Mouse (Mus musculus): ENCODE results near the gene Gstt4. TPM values are rescaled to one million over a fixed set of nuclear protein-coding genes. Genes with fewer than 3 reads are reported as not detected.
"Not testable (repeated sequence)": the region's sequence is repeated elsewhere in the genome, so short reads cannot be mapped to it uniquely, and the experiment has no call there.

The Gstt4 gene
- polyA plus RNA-seq, 1 experiment from 2014 or later: not detected

DNA sequence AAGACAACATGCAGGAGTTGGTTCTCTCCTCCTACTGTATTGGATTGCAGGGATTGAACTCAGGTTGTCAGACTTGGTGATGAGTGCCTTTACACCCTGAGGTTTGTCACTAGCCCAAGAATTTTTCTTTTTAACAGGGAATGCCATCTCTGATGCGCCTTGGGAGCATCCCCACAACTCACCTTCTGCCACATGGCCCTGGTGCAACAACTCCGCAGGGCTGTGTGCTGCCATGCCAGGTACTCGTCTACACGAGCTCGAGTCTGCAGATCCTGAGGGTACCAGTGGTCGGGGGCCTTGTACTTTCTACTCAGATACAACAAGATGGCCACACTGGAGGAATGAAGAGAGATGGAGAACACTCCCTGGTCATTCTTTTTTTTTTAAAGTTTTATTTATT lies 45.8 kb downstream of the Gstt4 start:
- 82% methylated on average over 6 of the region's 6 CpGs for WGBS (ENCODE audit: insufficient replicate concordance)
- H3K9me3 ChIP-seq (ENCODE audit: low read length): no peaks in the 10 kb centered on the region
- H3K27me3 ChIP-seq (ENCODE audit: insufficient read depth, low read length): peaks cover 7% of the 10 kb centered on the region; the same call in 1 of the 2 replicates
- no peak overlapping the region for H3K4me2 ChIP-seq (ENCODE audit: low read depth, low read length)
- no peak overlapping the region for H3K27ac ChIP-seq (ENCODE audit: low read depth)
- DNase-seq (no peak), ATAC-seq (no peak)
- peaks cover 10% of the 10 kb centered on the region for H3K4me1 ChIP-seq (ENCODE audit: insufficient read depth)
- no peaks in the 10 kb centered on the region for H3K36me3 ChIP-seq (replicated peaks; ENCODE audit: insufficient read depth, low read length)
- no peak overlapping the region for H3K9ac ChIP-seq (replicated peaks)
- TF ChIP-seq CTCF (IDR thresholded peaks at IDR 0.05; ENCODE audit: low read depth) (no peak), EP300 (IDR thresholded peaks at IDR 0.05; ENCODE audit: low read depth) (no peak)
- no peak overlapping the region for H3K4me3 ChIP-seq (ENCODE audit: low read depth, low read length)

DNA sequence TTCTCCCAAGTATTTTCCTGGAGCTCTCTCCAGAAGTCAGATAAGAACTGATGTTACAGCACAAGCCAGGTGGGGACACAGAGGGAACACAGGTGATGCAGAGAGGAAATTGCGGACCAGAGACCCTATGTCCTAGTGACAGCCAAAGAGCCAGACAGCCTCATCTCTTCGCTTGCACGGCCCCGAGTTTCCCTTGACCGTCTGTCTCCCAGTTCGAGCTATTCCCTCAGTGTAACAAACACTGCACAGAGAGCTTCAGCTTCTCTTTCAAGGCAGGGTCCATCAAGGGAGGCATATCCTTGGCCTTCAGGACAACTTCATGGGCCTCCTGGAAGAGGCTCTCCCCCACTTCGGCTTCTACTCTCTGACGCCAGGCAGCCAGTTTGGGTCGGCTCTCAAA lies 47.8 kb downstream of the Gstt4 start:
- no peak overlapping the region for H3K9ac ChIP-seq (replicated peaks)
- H3K9me3 ChIP-seq (ENCODE audit: low read length): no peaks in the 10 kb centered on the region
- H3K27me3 ChIP-seq (ENCODE audit: insufficient read depth, low read length): peaks cover 3% of the 10 kb centered on the region; the same call in 1 of the 2 replicates
- no peaks in the 10 kb centered on the region; the same call in 1 of the 2 replicates for H3K36me3 ChIP-seq (replicated peaks; ENCODE audit: insufficient read depth, low read length)
- H3K4me1 ChIP-seq (ENCODE audit: insufficient read depth): peaks cover 9% of the 10 kb centered on the region
- TF ChIP-seq CTCF (IDR thresholded peaks at IDR 0.05; ENCODE audit: low read depth): no peak
- no peak for TF ChIP-seq EP300 (IDR thresholded peaks at IDR 0.05; ENCODE audit: low read depth)
- H3K27ac ChIP-seq (ENCODE audit: low read depth): no peak overlapping the region
- no peak overlapping the region for H3K4me2 ChIP-seq (ENCODE audit: low read depth, low read length)
- ATAC-seq: no peak
- WGBS (ENCODE audit: insufficient replicate concordance): 82% methylated on average over 9 of the region's 9 CpGs
- no peak overlapping the region for H3K4me3 ChIP-seq (ENCODE audit: low read depth, low read length)
- no peak for DNase-seq

DNA sequence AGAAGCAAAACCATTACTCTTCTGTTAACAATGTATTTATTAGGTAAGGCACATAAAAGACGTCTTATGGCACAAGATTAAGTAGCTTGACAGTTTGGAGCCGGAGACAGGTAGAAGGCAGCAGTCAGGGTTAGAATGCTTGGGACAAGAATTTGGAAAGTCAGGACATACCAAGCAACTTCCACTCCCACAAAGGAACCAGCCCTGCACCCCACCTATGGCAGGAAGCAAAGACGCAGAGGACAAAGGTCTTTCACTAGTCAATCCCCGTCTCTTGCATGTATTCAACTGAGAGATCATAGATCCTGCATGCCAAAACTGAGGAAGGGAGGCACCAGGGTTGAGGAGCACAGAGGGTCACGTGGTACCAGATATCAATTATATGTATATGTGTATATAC lies 48.2 kb downstream of the Gstt4 start:
- no peak overlapping the region for H3K9ac ChIP-seq (replicated peaks)
- 80% methylated on average over 5 of the region's 5 CpGs for WGBS (ENCODE audit: insufficient replicate concordance)
- no peaks in the 10 kb centered on the region; the same call in 1 of the 2 replicates for H3K36me3 ChIP-seq (replicated peaks; ENCODE audit: insufficient read depth, low read length)
- H3K4me1 ChIP-seq (ENCODE audit: insufficient read depth): peaks cover 9% of the 10 kb centered on the region
- no peak for DNase-seq
- H3K4me3 ChIP-seq (ENCODE audit: low read depth, low read length): no peak overlapping the region
- no peaks in the 10 kb centered on the region for H3K27me3 ChIP-seq (ENCODE audit: insufficient read depth, low read length)
- TF ChIP-seq CTCF (IDR thresholded peaks at IDR 0.05; ENCODE audit: low read depth) (no peak), EP300 (IDR thresholded peaks at IDR 0.05; ENCODE audit: low read depth) (no peak)
- peak overlapping the region; percentile 46 for H3K27ac ChIP-seq (ENCODE audit: low read depth)
- no peak overlapping the region for H3K4me2 ChIP-seq (ENCODE audit: low read depth, low read length)
- no peaks in the 10 kb centered on the region for H3K9me3 ChIP-seq (ENCODE audit: low read length)
- no peak for ATAC-seq

DNA sequence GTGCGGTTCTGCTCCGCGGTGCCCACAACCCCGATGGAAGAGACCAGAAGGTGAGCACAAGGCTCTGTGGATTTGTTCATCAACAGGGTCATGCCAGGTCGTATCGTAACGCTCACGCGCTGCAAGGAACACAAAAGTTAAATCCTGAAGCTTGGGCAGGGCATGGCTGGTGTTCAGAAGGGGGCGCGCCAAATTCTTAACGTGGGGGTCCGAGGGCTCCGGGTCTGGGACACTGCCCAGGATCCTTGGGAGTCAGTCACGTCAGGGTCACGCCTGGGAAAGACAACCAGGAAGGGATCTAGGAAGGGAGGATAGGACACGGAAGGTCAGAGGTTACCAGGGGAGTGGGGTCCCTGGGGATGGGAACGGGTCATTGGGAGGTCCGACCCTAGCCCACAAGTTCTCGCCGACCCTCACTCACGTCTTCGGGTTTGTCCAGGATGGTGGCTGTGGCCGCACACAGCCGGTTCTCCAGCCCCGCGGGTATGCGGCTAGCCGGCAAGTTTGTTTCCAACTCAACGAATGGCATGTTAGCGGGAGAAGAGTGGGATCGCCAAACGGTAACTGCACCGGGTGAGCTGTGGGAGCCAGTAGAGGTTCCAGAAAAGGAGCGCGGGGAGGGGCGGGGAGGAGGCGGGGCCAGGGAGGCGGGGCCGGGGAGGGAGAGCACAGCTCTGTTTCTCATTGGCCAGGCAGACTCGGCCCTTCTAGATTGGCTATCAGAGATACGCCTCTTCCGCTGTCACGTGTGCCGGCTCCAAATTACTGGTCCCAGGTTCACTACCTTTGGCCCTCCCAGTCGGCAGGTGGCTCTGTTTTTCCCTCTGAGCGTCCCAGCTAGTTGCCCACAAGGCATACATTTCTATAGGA lies 49.3 kb downstream of the Gstt4 start, which contains the start of gene Ddt:
Ddt (minus strand) TSS at position 620 of the 870 bp plus-strand sequence.
- TF ChIP-seq CTCF (IDR thresholded peaks at IDR 0.05; ENCODE audit: low read depth): peak; percentile 48
- TF ChIP-seq EP300 (IDR thresholded peaks at IDR 0.05; ENCODE audit: low read depth): peak; percentile 50

DNA sequence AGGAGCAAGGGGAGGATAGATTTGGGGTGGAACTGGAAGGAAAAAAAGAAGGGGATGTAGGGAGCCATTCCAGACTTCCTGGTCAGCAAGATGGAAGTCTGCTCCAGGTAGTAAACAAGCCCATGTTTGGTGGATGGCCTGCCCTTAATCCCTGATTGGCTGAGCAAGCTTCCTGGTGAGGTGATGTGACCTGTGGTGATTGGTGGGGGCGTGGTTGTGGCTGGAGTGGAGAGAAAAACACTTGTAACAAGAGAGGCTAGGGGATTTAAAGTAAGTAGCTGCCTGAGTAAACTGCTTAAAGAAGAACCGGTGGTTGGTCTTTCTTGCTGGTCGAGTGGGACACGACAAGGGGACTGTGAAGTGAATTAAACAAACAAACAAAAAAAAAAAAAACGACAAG lies 54.6 kb downstream of the Gstt4 start:
- not testable (repeated sequence) for H3K9me3 ChIP-seq (ENCODE audit: low read length); H3K4me3 ChIP-seq (ENCODE audit: low read depth, low read length); H3K27me3 ChIP-seq (ENCODE audit: insufficient read depth, low read length); H3K9ac ChIP-seq (replicated peaks); DNase-seq; ATAC-seq; H3K4me2 ChIP-seq (ENCODE audit: low read depth, low read length); H3K36me3 ChIP-seq (replicated peaks; ENCODE audit: insufficient read depth, low read length); H3K27ac ChIP-seq (ENCODE audit: low read depth)
- 38% methylated on average over 5 of the region's 5 CpGs for WGBS (ENCODE audit: insufficient replicate concordance)
- peaks cover 16% of the 10 kb centered on the region for H3K4me1 ChIP-seq (ENCODE audit: insufficient read depth)

More for the DNA sequence above, 49.3 kb downstream of the Gstt4 start, which contains the start of gene Ddt:
- Histone ChIP-seq H3K4me2 (ENCODE audit: low read depth, low read length) (peak within 1 kb of the TSS; percentile 83), H3K27ac (ENCODE audit: low read depth) (peak within 1 kb of the TSS; percentile 87), H3K4me1 (ENCODE audit: insufficient read depth) (peaks cover 9% of the 10 kb centered on the region), H3K4me3 (ENCODE audit: low read depth, low read length) (peak within 1 kb of the TSS; percentile 57), H3K36me3 (replicated peaks; ENCODE audit: insufficient read depth, low read length) (no peaks in the 10 kb centered on the region; the same call in 1 of the 2 replicates), H3K9me3 (ENCODE audit: low read length) (no peaks in the 10 kb centered on the region), H3K27me3 (ENCODE audit: insufficient read depth, low read length) (no peaks in the 10 kb centered on the region), H3K9ac (replicated peaks) (peak within 1 kb of the TSS; percentile 71)
- WGBS (ENCODE audit: insufficient replicate concordance): under 1% methylated on average over 46 of the region's 47 CpGs
- DNase-seq (peak; percentile 94), ATAC-seq (peak; percentile 94)

DNA sequence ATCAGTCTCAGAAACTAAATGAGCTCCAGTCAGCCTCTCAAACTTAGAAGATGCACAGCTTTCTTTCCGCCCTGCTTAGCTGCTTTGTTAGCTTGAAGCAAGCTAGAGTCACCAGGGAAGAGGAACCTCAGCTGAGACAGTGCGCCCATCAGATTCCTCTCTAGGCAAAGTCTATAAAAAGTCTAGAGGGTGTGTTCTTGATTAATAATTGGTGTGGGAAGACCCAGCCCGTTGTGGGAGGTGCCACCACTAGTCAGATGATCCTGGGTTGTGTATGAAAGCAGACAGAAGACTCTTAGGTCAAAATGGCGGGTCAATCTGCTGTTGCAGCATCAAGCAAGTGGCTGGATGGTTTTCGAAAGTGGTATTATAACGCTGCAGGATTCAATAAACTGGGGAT lies 55.5 kb downstream of the Gstt4 start:
- Histone ChIP-seq H3K9me3 (ENCODE audit: low read length) (no peaks in the 10 kb centered on the region), H3K36me3 (replicated peaks; ENCODE audit: insufficient read depth, low read length) (no peaks in the 10 kb centered on the region; the same call in 1 of the 2 replicates), H3K4me3 (ENCODE audit: low read depth, low read length) (no peak overlapping the region), H3K9ac (replicated peaks) (no peak overlapping the region), H3K4me2 (ENCODE audit: low read depth, low read length) (no peak overlapping the region), H3K27me3 (ENCODE audit: insufficient read depth, low read length) (no peaks in the 10 kb centered on the region), H3K4me1 (ENCODE audit: insufficient read depth) (peaks cover 13% of the 10 kb centered on the region), H3K27ac (ENCODE audit: low read depth) (no peak overlapping the region)
- TF ChIP-seq EP300 (IDR thresholded peaks at IDR 0.05; ENCODE audit: low read depth) (no peak), CTCF (IDR thresholded peaks at IDR 0.05; ENCODE audit: low read depth) (no peak)
- no peak for DNase-seq
- ATAC-seq: no peak
- WGBS (ENCODE audit: insufficient replicate concordance): 76% methylated on average over 6 of the region's 6 CpGs

Other genes with a start within 250 kb of the Gstt4 start
- 0.81 and 1.4 TPM in 2 replicates for gene Ggt5, start 233.2 kb downstream of the Gstt4 start, polyA plus RNA-seq (2015; fragmentation: Nextera tagmentation; extraction: Ambion mirVana)
- gene Susd2, start 178.5 kb downstream of the Gstt4 start, polyA plus RNA-seq (2015; fragmentation: Nextera tagmentation; extraction: Ambion mirVana): 1.6 TPM in 2 replicates
- gene Cabin1, start 58.2 kb downstream of the Gstt4 start, polyA plus RNA-seq (2015; fragmentation: Nextera tagmentation; extraction: Ambion mirVana): 8.2 and 9.1 TPM in 2 replicates
- 739 and 838 TPM in 2 replicates for gene Ddt, start 49.1 kb downstream of the Gstt4 start, polyA plus RNA-seq (2015; fragmentation: Nextera tagmentation; extraction: Ambion mirVana)
- 0.24 TPM in 1 of 2 replicates, not detected in the other for gene Gm20441, start 41.6 kb downstream of the Gstt4 start, polyA plus RNA-seq (2015; fragmentation: Nextera tagmentation; extraction: Ambion mirVana)
- 32.6 and 39.3 TPM in 2 replicates for gene Gstt3, start 41.1 kb downstream of the Gstt4 start, polyA plus RNA-seq (2015; fragmentation: Nextera tagmentation; extraction: Ambion mirVana)
- 77.5 and 78.5 TPM in 2 replicates for gene Gstt1, start 24.0 kb downstream of the Gstt4 start, polyA plus RNA-seq (2015; fragmentation: Nextera tagmentation; extraction: Ambion mirVana)
- gene Gstt2, start 14.9 kb upstream of the Gstt4 start, polyA plus RNA-seq (2015; fragmentation: Nextera tagmentation; extraction: Ambion mirVana): 148 and 175 TPM in 2 replicates
- gene Mif, start 37.7 kb upstream of the Gstt4 start, polyA plus RNA-seq (2015; fragmentation: Nextera tagmentation; extraction: Ambion mirVana): 1,043 and 1,160 TPM in 2 replicates
- 0.52 and 0.95 TPM in 2 replicates for gene Derl3, start 70.9 kb upstream of the Gstt4 start, polyA plus RNA-seq (2015; fragmentation: Nextera tagmentation; extraction: Ambion mirVana)
- gene Smarcb1, start 99.1 kb upstream of the Gstt4 start, polyA plus RNA-seq (2015; fragmentation: Nextera tagmentation; extraction: Ambion mirVana): 35.5 and 36.0 TPM in 2 replicates
- gene Chchd10, start 110.6 kb upstream of the Gstt4 start, polyA plus RNA-seq (2015; fragmentation: Nextera tagmentation; extraction: Ambion mirVana): 1,168 and 1,173 TPM in 2 replicates
- gene Mmp11, start 114.0 kb upstream of the Gstt4 start, polyA plus RNA-seq (2015; fragmentation: Nextera tagmentation; extraction: Ambion mirVana): 2.8 and 3.6 TPM in 2 replicates
- 6.9 and 8.6 TPM in 2 replicates for gene Gm867, start 118.1 kb upstream of the Gstt4 start, polyA plus RNA-seq (2015; fragmentation: Nextera tagmentation; extraction: Ambion mirVana)
- gene Vpreb3, start 120.5 kb upstream of the Gstt4 start, polyA plus RNA-seq (2015; fragmentation: Nextera tagmentation; extraction: Ambion mirVana): 61.6 and 65.5 TPM in 2 replicates
- 0.04 and 0.06 TPM in 2 replicates for gene Gm5134, start 132.0 kb upstream of the Gstt4 start, polyA plus RNA-seq (2015; fragmentation: Nextera tagmentation; extraction: Ambion mirVana)
- gene Zfp280b, start 210.1 kb upstream of the Gstt4 start, polyA plus RNA-seq (2015; fragmentation: Nextera tagmentation; extraction: Ambion mirVana): 7.3 and 8.3 TPM in 2 replicates

All from liver, postnatal 0 days (tissue).